Mouse (Mus musculus) cerebellum, adult 2 months (tissue): ENCODE results near the gene Igf2r. TPM values are rescaled to one million over a fixed set of nuclear protein-coding genes. Genes with fewer than 3 reads are reported as not detected.
A peak's percentile ranks its signal among the peaks of the same experiment; 100 is the strongest.

Experiments
- DNase-seq, 2 experiments: peaks; one replicate each; pipeline ENCODE4 v3.0.0; 2021
- H3K27ac ChIP-seq: fragments of 200-500 bp; 2 replicates; pipeline ENCODE4 v1.5.1; 2012; ENCODE audit warnings: low read length, control low read depth, inconsistent platforms; ENCODE audit not compliant: insufficient read depth
- H3K27me3 ChIP-seq: fragments of 200-500 bp; 2 replicates; pipeline ENCODE4 v1.6.1; 2012; ENCODE audit warnings: inconsistent platforms, mild to moderate bottlenecking, low read length, moderate library complexity; ENCODE audit not compliant: control insufficient read depth, insufficient read depth
- H3K4me1 ChIP-seq: fragments of 200-500 bp; 2 replicates; pipeline ENCODE4 v1.6.1; 2011; ENCODE audit warnings: low read length; ENCODE audit not compliant: control insufficient read depth, insufficient read depth
- H3K4me3 ChIP-seq: fragments of 200-500 bp; replicated peaks from 2 replicates; pipeline ENCODE3; 2011; ENCODE audit warnings: mild to moderate bottlenecking, low read depth, low read length, control low read depth; ENCODE audit not compliant: insufficient read depth
- CTCF ChIP-seq: fragments of 200-500 bp; IDR thresholded peaks from 2 replicates; pipeline ENCODE4 v1.5.1; 2011; ENCODE audit warnings: low read depth, mild to moderate bottlenecking, control low read depth, low read length, moderate library complexity, borderline replicate concordance; ENCODE audit not compliant: insufficient read depth
- POLR2A ChIP-seq: fragments of 200-500 bp; IDR thresholded peaks from 2 replicates; pipeline ENCODE4 v1.6.1; 2011; ENCODE audit warnings: low read length, control low read depth, borderline replicate concordance; ENCODE audit not compliant: insufficient read depth
- WGBS: fragments of 180-500 bp; shearing (Covaris S2); methylation state at CpG from one replicate; pipeline ENCODE4 v1.1.7; 2018; 5-methylcytosine and 5-hydroxymethylcytosine counted together
- polyA plus RNA-seq: library from polyadenylated mRNA; depleted of rRNA; stranded (reverse); fragments of >200 nt; gene quantifications from 2 replicates; pipeline ENCODE4 v1.2.3, GENCODE M21; 2012

Gene Igf2r
- polyA plus RNA-seq, 1 experiment = 18.1 TPM

- H3K4me3 ChIP-seq = no peak overlapping the region
- H3K27ac ChIP-seq = no peak overlapping the region
- DNase-seq = no peak
- TF ChIP-seq CTCF (no peak), POLR2A (no peak)
- H3K27me3 ChIP-seq = no peaks in the 10 kb centered on the region
- H3K4me1 ChIP-seq = peaks cover 43% of the 10 kb centered on the region
- 88% methylated on average over 4 of the region's 4 CpGs for WGBS
Observed at GRCm38 (mm10) chr17:12751641-12752040, 17.8 kb downstream of the Igf2r start.

DNA sequence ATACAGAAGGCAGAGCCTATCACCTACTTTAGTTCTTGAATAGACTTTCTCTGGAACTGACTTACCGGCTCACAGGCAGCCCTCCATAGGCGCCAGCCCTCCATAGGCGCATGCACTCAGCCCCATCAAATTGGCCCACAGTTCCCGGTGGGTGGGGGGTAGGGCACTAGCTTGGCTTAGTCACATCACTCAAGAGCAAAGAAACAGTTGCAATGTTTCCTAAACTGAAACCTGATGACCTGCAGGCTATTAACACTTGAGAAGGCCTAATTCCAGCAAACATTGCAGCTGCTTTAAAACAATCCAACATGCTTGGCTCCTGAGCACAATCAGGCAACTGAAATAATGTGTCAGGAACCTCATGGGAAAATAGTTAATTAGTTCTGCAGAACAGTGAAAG, 18.2 kb downstream of the Igf2r start:
- Histone ChIP-seq H3K27ac (no peak overlapping the region), H3K4me3 (no peak overlapping the region), H3K27me3 (no peaks in the 10 kb centered on the region), H3K4me1 (peaks cover 41% of the 10 kb centered on the region)
- WGBS = 54% methylated on average over 4 of the region's 4 CpGs
- no peak for DNase-seq
- TF ChIP-seq CTCF = no peak
- no peak for TF ChIP-seq POLR2A

GRCm38 (mm10) chr17:12750591-12751170, 18.8 kb downstream of the Igf2r start:
- H3K27ac ChIP-seq = no peak overlapping the region
- no peak for TF ChIP-seq POLR2A
- TF ChIP-seq CTCF = no peak
- peak in 1 of 2 experiments; percentile 13 for DNase-seq
- 84% methylated on average over 9 of the region's 9 CpGs for WGBS
- no peak overlapping the region for H3K4me3 ChIP-seq
- peaks cover 36% of the 10 kb centered on the region for H3K4me1 ChIP-seq
- H3K27me3 ChIP-seq = no peaks in the 10 kb centered on the region

DNA sequence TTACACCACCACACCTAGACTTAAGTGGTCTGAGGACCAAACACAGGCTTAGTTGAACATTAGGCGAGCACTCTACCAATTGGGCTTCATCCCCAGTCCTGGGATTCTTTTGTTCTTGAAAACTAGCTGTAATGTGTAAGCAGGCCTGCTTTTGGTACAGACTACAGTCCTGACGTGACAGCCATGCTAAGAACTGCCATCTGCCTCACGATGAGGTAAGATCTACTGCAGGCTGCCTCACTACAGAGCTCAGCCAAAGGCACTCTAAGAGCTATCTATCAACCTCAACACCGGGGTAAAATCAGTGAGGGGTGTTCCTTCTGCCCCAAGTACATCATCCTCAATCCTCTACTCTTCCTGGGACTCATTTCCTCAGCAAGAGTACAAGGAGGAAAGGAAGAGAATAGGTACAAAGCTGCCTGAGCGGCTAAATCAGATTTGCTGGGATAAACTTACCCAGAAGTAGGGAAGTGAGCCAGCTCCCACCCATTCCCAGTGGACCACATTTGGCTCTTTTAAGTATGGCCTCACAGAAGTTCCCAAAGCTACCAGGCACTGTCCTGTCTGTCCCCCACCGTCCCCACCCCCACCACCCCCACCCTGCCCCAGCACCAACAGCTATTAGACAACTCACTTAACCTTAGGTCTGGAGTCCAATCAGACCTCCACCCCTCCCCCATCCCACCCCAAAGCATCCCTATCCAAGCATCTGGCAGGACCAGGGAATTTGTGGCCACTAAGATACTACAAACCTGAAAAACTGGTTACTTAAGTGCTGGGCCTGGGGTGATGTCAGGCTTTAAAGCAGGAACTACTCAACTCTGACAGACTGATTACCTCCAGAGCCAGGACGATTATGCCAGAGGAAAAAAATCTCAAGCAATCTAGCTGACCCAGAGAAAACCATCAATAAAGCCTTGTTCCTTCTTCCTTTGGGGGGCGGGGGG, 19.8 kb downstream of the Igf2r start:
- peaks cover 31% of the 10 kb centered on the region for H3K4me1 ChIP-seq
- no peaks in the 10 kb centered on the region for H3K27me3 ChIP-seq
- peak overlapping the region; percentile 60; the same call in 1 of the 2 replicates for H3K27ac ChIP-seq
- H3K4me3 ChIP-seq = no peak overlapping the region
- TF ChIP-seq POLR2A (no peak), CTCF (no peak)
- DNase-seq = peak; percentile 36 to 56
- WGBS = 32% methylated on average over 8 of the region's 8 CpGs

GRCm38 (mm10) chr17:12745761-12746160, 23.7 kb downstream of the Igf2r start:
- no peak for TF ChIP-seq POLR2A
- no peak for TF ChIP-seq CTCF
- Histone ChIP-seq H3K4me1 (peaks cover 24% of the 10 kb centered on the region), H3K27ac (no peak overlapping the region), H3K27me3 (no peaks in the 10 kb centered on the region), H3K4me3 (no peak overlapping the region)
- DNase-seq = no peak
- WGBS = 66% methylated on average over 4 of the region's 4 CpGs

DNA sequence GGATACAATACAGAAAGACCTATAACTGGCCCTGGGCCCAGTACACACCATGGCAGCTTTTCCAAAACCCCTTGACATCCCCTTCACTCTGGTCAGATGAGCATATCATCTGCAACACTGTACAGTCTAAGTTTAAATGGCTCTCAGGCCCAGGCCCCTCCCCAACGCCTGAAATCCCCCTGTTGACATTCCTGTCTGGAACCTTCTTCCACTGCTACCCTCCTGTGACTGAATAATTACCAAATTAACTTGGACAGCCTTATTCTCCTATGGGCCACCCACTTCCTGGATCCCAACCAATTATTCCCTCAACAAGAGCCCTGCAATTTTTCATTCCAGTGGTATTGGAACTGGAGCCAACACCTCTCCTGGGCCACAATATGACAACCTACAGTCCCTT, 25.4 kb downstream of the Igf2r start:
- Histone ChIP-seq H3K27ac (no peak overlapping the region), H3K27me3 (no peaks in the 10 kb centered on the region), H3K4me1 (peaks cover 21% of the 10 kb centered on the region), H3K4me3 (no peak overlapping the region)
- WGBS = 25% methylated on average over 1 of the region's 1 CpGs
- DNase-seq = peak in 1 of 2 experiments; percentile 63
- TF ChIP-seq CTCF = no peak
- TF ChIP-seq POLR2A = no peak

DNA sequence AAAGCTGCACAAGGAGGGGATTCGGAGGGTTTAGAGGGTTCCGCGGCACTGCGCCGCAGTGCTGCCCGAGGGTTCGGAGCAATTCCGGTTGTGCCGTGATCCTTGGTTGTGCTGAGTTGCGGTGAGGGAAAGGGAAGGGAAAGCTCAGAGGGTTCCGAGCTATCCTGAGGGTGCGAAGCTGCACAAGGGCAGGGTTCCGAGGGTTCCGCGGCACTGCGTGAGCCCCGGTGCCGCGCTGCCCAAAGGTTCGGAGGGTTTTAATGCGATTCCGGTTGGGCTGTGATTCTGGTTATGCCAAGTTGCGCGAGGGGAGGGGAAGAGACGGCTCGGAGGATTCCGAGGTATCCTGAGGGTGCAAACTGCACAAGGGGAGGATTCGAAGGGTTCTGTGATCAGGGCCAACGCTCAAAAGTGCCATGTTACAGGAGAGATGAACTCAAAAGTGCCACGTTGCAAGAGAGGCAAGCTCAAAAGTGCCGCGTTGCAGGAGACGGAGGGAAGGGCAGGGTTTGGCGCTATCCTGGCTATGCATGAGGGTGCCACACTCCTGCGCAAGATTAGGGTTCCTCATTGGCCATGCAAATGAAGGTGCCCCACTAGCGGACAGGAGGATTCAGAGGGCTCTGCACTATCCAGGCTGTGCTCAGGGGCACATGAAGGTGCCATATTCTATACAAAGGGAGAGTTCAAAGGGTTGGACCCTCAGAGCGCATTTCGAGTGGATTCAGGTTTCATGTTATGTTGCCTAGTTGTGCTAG, 27.1 kb downstream of the Igf2r start:
- 57% methylated on average over 38 of the region's 38 CpGs for WGBS
- Histone ChIP-seq H3K27me3 (no peaks in the 10 kb centered on the region), H3K27ac (peak overlapping the region; percentile 79), H3K4me3 (peak overlapping the region; percentile 64), H3K4me1 (peaks cover 15% of the 10 kb centered on the region)
- TF ChIP-seq POLR2A (no peak), CTCF (no peak)
- DNase-seq = peak; percentile 62 to 67
